Mouse (Mus musculus): Measurements from ENCODE around the gene Grrp1. TPM values are rescaled to one million over a fixed set of nuclear protein-coding genes. Genes with fewer than 3 reads are reported as not detected.
"Not testable (repeated sequence)": the region's sequence is repeated elsewhere in the genome, so short reads cannot be mapped to it uniquely, and the experiment has no call there.

Grrp1 gene
- polyA plus RNA-seq (2015; fragmentation: Nextera tagmentation; extraction: Ambion mirVana): 12.9 and 16.2 TPM in 2 replicates

DNA sequence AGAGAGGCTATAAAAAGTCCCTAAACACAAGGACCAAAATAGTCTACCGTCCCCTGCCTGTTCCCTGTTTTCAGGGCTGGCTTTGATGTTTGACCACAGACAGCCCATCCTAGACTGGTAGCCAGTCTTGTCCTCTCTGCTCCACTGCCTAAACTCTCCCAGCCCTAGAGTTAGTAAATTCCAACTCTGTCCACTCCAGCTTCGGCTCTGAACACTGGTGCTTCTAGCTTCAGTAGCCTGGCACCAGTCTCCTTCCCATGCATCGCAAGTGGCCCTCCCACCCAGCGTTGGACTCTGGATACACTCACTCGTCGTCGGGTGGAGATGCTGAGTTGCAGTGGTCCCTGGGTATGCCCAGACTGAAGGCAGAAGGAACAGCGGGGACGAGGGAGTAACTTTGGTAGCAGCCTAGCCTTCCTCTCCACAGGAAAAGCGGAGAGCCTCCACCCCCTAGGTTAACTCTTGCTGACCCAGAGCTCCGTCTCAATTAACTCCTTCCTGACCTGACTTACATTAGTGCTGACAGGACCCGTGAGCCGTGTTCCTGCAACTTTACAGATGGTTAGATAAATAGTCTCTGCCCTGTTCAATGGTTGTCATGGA is at the start of gene Grrp1:
Gene Grrp1 (minus strand): TSS at position 385 of the 603 bp plus-strand sequence.
- WGBS: under 1% methylated on average over 13 of the region's 13 CpGs
- Histone ChIP-seq H3K36me3 (ENCODE audit: control insufficient read depth, insufficient read depth, low read length) (no peaks in the 10 kb centered on the region), H3K4me1 (ENCODE audit: control insufficient read depth, insufficient read depth, low read length) (peaks cover 18% of the 10 kb centered on the region; the same call in 1 of the 2 replicates), H3K9ac (ENCODE audit: low read depth, low read length) (no peak within 1 kb of the TSS), H3K4me3 (ENCODE audit: low read depth, low read length) (peak within 1 kb of the TSS; percentile 18; the same call in 1 of the 2 replicates), H3K9me3 (replicated peaks; ENCODE audit: control insufficient read depth, low read length, poor library complexity, severe bottlenecking) (no peaks in the 10 kb centered on the region), H3K27me3 (ENCODE audit: control insufficient read depth, insufficient read depth, low read depth, low read length) (peaks cover 40% of the 10 kb centered on the region), H3K27ac (ENCODE audit: low read length) (no peak within 1 kb of the TSS), H3K4me2 (ENCODE audit: low read length) (peak within 1 kb of the TSS; percentile 20; the same call in 1 of the 2 replicates)
- no peak for ATAC-seq

DNA sequence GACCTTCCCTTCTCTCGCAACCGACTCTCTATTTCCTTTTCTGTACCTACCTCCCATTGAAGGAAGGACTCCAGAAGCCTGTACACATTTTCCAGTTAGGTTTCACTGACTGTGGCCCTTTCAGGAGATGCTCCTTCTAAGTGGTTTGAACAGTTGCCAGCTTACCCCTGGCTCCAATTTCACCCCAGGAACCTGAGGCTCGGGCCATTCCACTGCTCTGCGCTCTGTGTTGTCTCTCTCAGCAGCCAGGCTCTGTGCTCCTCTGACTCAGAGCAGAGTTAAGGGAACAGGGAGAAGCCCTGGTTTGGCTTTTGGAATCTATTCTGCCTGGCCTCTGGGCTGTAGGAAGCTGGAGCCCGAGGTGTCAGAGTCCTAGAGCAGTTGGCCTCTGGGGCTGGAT is 48.2 kb upstream of the Grrp1 start:
- H3K27me3 ChIP-seq (ENCODE audit: control insufficient read depth, insufficient read depth, low read depth, low read length): no peaks in the 10 kb centered on the region
- no peak overlapping the region for H3K9ac ChIP-seq (ENCODE audit: low read depth, low read length)
- H3K4me3 ChIP-seq (ENCODE audit: low read depth, low read length): no peak overlapping the region
- WGBS: 92% methylated on average over 5 of the region's 5 CpGs
- H3K36me3 ChIP-seq (ENCODE audit: control insufficient read depth, insufficient read depth, low read length): no peaks in the 10 kb centered on the region
- H3K4me2 ChIP-seq (ENCODE audit: low read length): no peak overlapping the region
- no peaks in the 10 kb centered on the region for H3K9me3 ChIP-seq (replicated peaks; ENCODE audit: control insufficient read depth, low read length, poor library complexity, severe bottlenecking)
- no peak for ATAC-seq
- H3K27ac ChIP-seq (ENCODE audit: low read length): no peak overlapping the region
- no peaks in the 10 kb centered on the region for H3K4me1 ChIP-seq (ENCODE audit: control insufficient read depth, insufficient read depth, low read length)

DNA sequence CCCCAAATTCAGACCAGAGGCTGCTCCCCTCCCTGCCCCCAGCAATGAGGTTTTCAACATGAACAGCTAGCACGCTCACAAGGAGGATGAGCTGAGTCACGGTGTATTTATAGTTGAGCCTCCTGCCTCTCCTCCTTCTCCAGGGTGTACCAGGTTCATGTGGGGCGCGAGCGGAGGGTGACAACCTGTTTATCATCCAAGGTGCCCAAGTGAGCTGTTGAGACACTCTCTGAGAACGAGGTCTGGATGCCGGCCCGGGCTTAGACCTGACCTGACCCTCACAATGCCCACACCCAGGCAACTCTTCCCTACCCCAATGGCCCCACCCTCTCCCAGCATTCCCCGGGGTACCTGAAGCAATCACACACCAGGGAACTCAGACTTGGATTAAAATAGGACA is 46.4 kb upstream of the Grrp1 start:
- no peak overlapping the region for H3K4me2 ChIP-seq (ENCODE audit: low read length)
- 79% methylated on average over 9 of the region's 9 CpGs for WGBS
- H3K36me3 ChIP-seq (ENCODE audit: control insufficient read depth, insufficient read depth, low read length): no peaks in the 10 kb centered on the region
- no peaks in the 10 kb centered on the region for H3K4me1 ChIP-seq (ENCODE audit: control insufficient read depth, insufficient read depth, low read length)
- no peak overlapping the region for H3K9ac ChIP-seq (ENCODE audit: low read depth, low read length)
- no peaks in the 10 kb centered on the region for H3K27me3 ChIP-seq (ENCODE audit: control insufficient read depth, insufficient read depth, low read depth, low read length)
- no peak overlapping the region for H3K27ac ChIP-seq (ENCODE audit: low read length)
- H3K4me3 ChIP-seq (ENCODE audit: low read depth, low read length): no peak overlapping the region
- no peaks in the 10 kb centered on the region for H3K9me3 ChIP-seq (replicated peaks; ENCODE audit: control insufficient read depth, low read length, poor library complexity, severe bottlenecking)
- no peak for ATAC-seq

DNA sequence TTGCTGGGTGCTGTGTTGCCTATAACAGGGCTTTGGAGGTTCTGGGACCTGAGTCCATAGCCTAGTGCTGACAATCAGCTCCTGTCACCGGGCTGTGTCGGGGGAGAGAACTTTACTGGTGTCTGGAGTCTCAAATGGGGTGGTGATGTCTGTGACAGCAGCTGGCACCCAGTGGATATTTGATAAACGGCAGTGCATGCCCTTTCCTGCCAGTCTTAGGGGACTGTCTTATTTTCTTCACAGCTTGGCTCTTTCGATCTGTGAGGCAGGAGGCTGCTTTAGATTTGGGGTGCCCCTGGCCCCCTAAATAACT is 45.5 kb upstream of the Grrp1 start:
- no peak overlapping the region for H3K27ac ChIP-seq (ENCODE audit: low read length)
- 68% methylated on average over 4 of the region's 4 CpGs for WGBS
- H3K36me3 ChIP-seq (ENCODE audit: control insufficient read depth, insufficient read depth, low read length): no peaks in the 10 kb centered on the region
- no peak for ATAC-seq
- no peaks in the 10 kb centered on the region for H3K27me3 ChIP-seq (ENCODE audit: control insufficient read depth, insufficient read depth, low read depth, low read length)
- H3K4me2 ChIP-seq (ENCODE audit: low read length): no peak overlapping the region
- no peak overlapping the region for H3K9ac ChIP-seq (ENCODE audit: low read depth, low read length)
- no peaks in the 10 kb centered on the region for H3K9me3 ChIP-seq (replicated peaks; ENCODE audit: control insufficient read depth, low read length, poor library complexity, severe bottlenecking)
- H3K4me1 ChIP-seq (ENCODE audit: control insufficient read depth, insufficient read depth, low read length): no peaks in the 10 kb centered on the region
- H3K4me3 ChIP-seq (ENCODE audit: low read depth, low read length): no peak overlapping the region

DNA sequence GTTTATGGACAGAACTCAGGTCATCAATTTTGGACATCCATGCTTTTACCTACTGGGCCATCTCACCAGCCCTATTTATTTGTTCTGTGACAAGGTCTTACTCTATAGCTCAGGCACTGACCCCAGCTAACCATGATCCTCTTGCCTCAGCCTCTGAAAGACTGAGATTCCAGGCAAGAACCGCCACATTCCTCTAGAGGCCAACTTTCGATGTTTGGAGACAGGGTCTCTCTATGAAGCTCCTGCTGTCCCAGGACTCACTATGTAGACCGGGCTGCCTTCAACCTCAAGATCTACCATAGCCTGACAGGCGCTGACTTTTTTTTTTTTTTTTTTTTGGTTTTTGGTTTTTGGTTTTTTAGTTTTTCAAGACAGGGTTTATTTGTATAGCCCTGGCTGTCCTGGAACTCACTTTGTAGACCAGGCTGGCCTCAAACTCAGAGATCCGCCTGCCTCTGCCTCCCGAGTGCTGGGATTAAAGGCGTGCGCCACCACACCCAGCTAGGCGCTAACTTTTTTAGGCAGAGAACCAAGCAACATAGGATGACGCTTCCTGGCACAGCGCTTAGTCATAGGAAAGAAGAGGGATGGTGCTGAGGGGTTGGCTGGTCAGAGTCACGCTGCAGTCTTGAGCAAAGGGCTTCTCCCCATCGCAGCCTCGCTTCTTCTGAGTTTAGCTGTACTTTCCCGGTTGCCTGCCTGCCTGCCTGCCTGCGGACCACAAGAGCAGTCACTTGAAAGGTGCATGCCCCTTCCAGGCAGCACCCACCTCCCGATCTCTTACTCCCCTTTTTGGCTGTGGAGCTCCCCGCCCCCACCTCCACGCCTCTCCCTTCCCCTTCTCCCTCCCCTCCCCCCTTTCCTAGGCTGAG is 45.0 kb upstream of the Grrp1 start:
- 76% methylated on average over 19 of the region's 19 CpGs for WGBS
- Histone ChIP-seq H3K4me3 (ENCODE audit: low read depth, low read length) (no peak overlapping the region), H3K27ac (ENCODE audit: low read length) (no peak overlapping the region), H3K27me3 (ENCODE audit: control insufficient read depth, insufficient read depth, low read depth, low read length) (no peaks in the 10 kb centered on the region), H3K36me3 (ENCODE audit: control insufficient read depth, insufficient read depth, low read length) (no peaks in the 10 kb centered on the region), H3K4me1 (ENCODE audit: control insufficient read depth, insufficient read depth, low read length) (no peaks in the 10 kb centered on the region), H3K9ac (ENCODE audit: low read depth, low read length) (no peak overlapping the region), H3K9me3 (replicated peaks; ENCODE audit: control insufficient read depth, low read length, poor library complexity, severe bottlenecking) (no peaks in the 10 kb centered on the region), H3K4me2 (ENCODE audit: low read length) (no peak overlapping the region)
- no peak for ATAC-seq

DNA sequence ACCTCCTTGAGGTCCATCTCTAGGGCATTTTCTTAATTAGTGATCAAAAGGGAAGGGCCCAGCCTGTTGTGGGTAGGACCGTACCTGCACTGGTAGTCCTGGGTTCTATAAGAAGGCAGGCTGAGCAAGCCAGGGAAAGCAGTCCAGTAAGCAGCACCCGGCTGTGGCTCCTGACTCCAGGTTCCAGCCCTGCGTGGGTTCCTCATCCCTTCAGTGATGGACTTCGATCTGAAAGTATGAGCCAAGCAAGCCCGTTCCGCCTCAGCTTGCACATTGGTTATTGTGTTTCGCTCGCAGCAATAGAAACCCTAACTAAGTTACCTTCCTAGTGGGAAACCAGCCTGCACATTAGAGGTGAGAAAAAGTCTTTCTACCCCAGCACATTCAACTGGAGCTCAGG is 43.5 kb upstream of the Grrp1 start:
- ATAC-seq: no peak
- WGBS: 95% methylated on average over 8 of the region's 8 CpGs

DNA sequence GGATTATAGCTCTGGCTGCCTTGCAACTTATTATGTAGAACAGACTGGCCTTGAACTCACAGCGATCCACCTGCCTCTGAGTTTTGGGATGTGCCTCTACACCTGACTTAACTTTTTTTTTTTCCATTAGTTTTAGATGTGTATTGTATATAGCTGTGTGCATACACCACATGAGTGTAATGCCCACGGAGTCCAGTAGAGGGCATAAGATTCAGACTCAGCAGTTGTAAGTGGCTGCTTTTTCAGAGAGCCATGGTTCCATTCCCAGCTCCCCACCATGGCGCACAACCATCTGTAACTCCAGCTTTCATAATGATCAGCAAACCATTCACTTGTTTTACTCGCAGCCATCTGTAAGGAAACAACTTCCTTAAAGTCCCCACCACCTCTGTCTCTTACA is 42.6 kb upstream of the Grrp1 start:
- Histone ChIP-seq H3K9me3 (replicated peaks; ENCODE audit: control insufficient read depth, low read length, poor library complexity, severe bottlenecking) (no peaks in the 10 kb centered on the region), H3K9ac (ENCODE audit: low read depth, low read length) (no peak overlapping the region), H3K4me3 (ENCODE audit: low read depth, low read length) (no peak overlapping the region), H3K36me3 (ENCODE audit: control insufficient read depth, insufficient read depth, low read length) (no peaks in the 10 kb centered on the region), H3K27ac (ENCODE audit: low read length) (no peak overlapping the region), H3K4me2 (ENCODE audit: low read length) (no peak overlapping the region), H3K27me3 (ENCODE audit: control insufficient read depth, insufficient read depth, low read depth, low read length) (no peaks in the 10 kb centered on the region), H3K4me1 (ENCODE audit: control insufficient read depth, insufficient read depth, low read length) (no peaks in the 10 kb centered on the region)
- WGBS: 92% methylated on average over 4 of the region's 4 CpGs
- no peak for ATAC-seq

More for the DNA sequence above, 43.5 kb upstream of the Grrp1 start:
- no peaks in the 10 kb centered on the region for H3K9me3 ChIP-seq (replicated peaks; ENCODE audit: control insufficient read depth, low read length, poor library complexity, severe bottlenecking)
- H3K27ac ChIP-seq (ENCODE audit: low read length): no peak overlapping the region
- no peak overlapping the region for H3K4me2 ChIP-seq (ENCODE audit: low read length)
- no peaks in the 10 kb centered on the region for H3K27me3 ChIP-seq (ENCODE audit: control insufficient read depth, insufficient read depth, low read depth, low read length)
- no peak overlapping the region for H3K4me3 ChIP-seq (ENCODE audit: low read depth, low read length)
- no peaks in the 10 kb centered on the region for H3K36me3 ChIP-seq (ENCODE audit: control insufficient read depth, insufficient read depth, low read length)
- no peaks in the 10 kb centered on the region for H3K4me1 ChIP-seq (ENCODE audit: control insufficient read depth, insufficient read depth, low read length)
- H3K9ac ChIP-seq (ENCODE audit: low read depth, low read length): no peak overlapping the region

DNA sequence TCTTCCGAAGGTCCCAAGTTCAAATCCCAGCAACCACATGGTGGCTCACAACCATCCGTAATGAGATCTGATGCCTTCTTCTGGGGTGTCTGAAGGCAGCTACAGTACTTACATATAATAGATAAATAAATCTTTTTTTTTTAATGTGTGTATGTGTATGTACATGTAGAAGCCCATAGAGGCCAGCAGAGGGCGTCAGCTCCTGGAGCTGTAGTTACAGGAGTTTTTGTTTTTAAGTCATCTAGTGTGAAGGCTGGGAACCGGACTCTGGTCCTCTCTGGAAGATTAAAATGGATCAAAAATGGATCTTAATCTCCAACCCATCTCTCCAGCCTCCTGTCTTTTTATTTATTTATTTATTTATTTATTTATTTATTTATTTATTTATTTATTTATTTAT is 42.2 kb upstream of the Grrp1 start:
- 91% methylated on average over 4 of the region's 4 CpGs for WGBS
- H3K4me2 ChIP-seq (ENCODE audit: low read length): not testable (repeated sequence)

DNA sequence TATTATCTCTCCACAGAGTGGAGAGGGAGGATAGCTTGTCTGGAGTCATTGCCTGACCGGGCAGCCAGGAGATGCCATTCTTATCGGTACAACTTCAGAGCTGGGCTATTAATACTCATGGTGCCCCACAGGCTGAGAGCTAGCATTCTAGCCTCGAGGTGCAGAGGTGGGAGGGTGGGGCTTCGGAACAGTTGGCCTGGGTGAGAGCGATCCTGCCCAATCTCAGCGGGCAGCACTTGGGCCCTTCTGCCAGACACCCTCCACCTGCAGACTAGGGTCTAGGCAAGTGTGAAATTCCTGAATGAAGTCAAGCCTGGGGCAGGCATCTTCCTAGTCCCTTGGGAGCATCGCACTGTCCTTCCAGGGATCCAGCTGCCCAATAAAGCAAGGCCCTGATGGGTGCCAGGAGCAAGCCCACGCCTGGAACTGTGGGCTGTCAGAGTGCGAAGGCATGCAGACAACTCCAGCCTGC is 39.8 kb upstream of the Grrp1 start:
- Histone ChIP-seq H3K9ac (ENCODE audit: low read depth, low read length) (no peak overlapping the region), H3K27me3 (ENCODE audit: control insufficient read depth, insufficient read depth, low read depth, low read length) (no peaks in the 10 kb centered on the region), H3K36me3 (ENCODE audit: control insufficient read depth, insufficient read depth, low read length) (no peaks in the 10 kb centered on the region), H3K4me2 (ENCODE audit: low read length) (no peak overlapping the region), H3K4me1 (ENCODE audit: control insufficient read depth, insufficient read depth, low read length) (peaks cover 2% of the 10 kb centered on the region), H3K4me3 (ENCODE audit: low read depth, low read length) (no peak overlapping the region), H3K27ac (ENCODE audit: low read length) (no peak overlapping the region), H3K9me3 (replicated peaks; ENCODE audit: control insufficient read depth, low read length, poor library complexity, severe bottlenecking) (no peaks in the 10 kb centered on the region)
- ATAC-seq: no peak
- 75% methylated on average over 9 of the region's 9 CpGs for WGBS

More for the DNA sequence above, 42.2 kb upstream of the Grrp1 start:
- not testable (repeated sequence) for H3K9me3 ChIP-seq (replicated peaks; ENCODE audit: control insufficient read depth, low read length, poor library complexity, severe bottlenecking); H3K27me3 ChIP-seq (ENCODE audit: control insufficient read depth, insufficient read depth, low read depth, low read length); H3K27ac ChIP-seq (ENCODE audit: low read length); H3K36me3 ChIP-seq (ENCODE audit: control insufficient read depth, insufficient read depth, low read length); H3K4me1 ChIP-seq (ENCODE audit: control insufficient read depth, insufficient read depth, low read length); H3K9ac ChIP-seq (ENCODE audit: low read depth, low read length); H3K4me3 ChIP-seq (ENCODE audit: low read depth, low read length); ATAC-seq

Measured in midbrain, embryonic 16.5 days (tissue).